Mouse (Mus musculus) midbrain, postnatal 0 days (tissue): ENCODE measurements around the gene Arrdc5. TPM values are rescaled to one million over a fixed set of nuclear protein-coding genes. Genes with fewer than 3 reads are reported as not detected.
A peak's percentile ranks its signal among the peaks of the same experiment; 100 is the strongest.

Experiments used
- ATAC-seq: fragments of 200-750 bp; cut with Nextera tagmentation; 2 replicates; pipeline ENCODE4 v1.8.0; 2017; ENCODE audit warnings: moderate number of reproducible peaks, mild to moderate bottlenecking, moderate TSS enrichment, moderate library complexity; ENCODE audit not compliant: low FRiP score
- DNase-seq: peaks from one replicate; pipeline ENCODE4 v3.0.0-alpha.2; 2015; ENCODE audit warnings: low spot score
- H3K27ac ChIP-seq: fragments of 300-500 bp; sonication (generic); 2 replicates; pipeline ENCODE4 v1.5.1; 2014; ENCODE audit warnings: low read depth, mild to moderate bottlenecking, low read length, mixed read lengths
- H3K27me3 ChIP-seq: fragments of 300-500 bp; sonication (generic); 2 replicates; pipeline ENCODE4 v1.6.1; 2014; ENCODE audit warnings: low read length, control low read depth, mixed read lengths; ENCODE audit not compliant: insufficient read depth
- H3K36me3 ChIP-seq: fragments of 300-500 bp; sonication (generic); 2 replicates; pipeline ENCODE4 v1.6.1; 2014; ENCODE audit warnings: low read length, control low read depth, mixed read lengths; ENCODE audit not compliant: insufficient read depth
- H3K4me1 ChIP-seq: fragments of 300-500 bp; sonication (generic); 2 replicates; pipeline ENCODE4 v1.6.1; 2014; ENCODE audit warnings: mild to moderate bottlenecking, control low read depth, antibody characterized with exemption, low read length, mixed read lengths; ENCODE audit not compliant: insufficient read depth
- H3K4me2 ChIP-seq: fragments of 300-500 bp; sonication (generic); 2 replicates; pipeline ENCODE4 v1.6.1; 2014; ENCODE audit warnings: low read depth, mild to moderate bottlenecking, low read length, mixed read lengths; ENCODE audit not compliant: poor library complexity, severe bottlenecking
- H3K4me3 ChIP-seq: fragments of 300-500 bp; sonication (generic); 2 replicates; pipeline ENCODE4 v1.5.1; 2014; ENCODE audit warnings: low read depth, mild to moderate bottlenecking, low read length, moderate library complexity
- H3K9ac ChIP-seq: fragments of 300-500 bp; sonication (generic); replicated peaks from 2 replicates; pipeline ENCODE4 v1.6.1; 2014; ENCODE audit warnings: mild to moderate bottlenecking, low read length, moderate library complexity, mixed read lengths; ENCODE audit not compliant: poor library complexity, severe bottlenecking
- H3K9me3 ChIP-seq: fragments of 300-500 bp; sonication (generic); 2 replicates; pipeline ENCODE4 v1.6.1; 2016; ENCODE audit warnings: low read length, control low read depth
- CTCF ChIP-seq: IDR thresholded peaks from 2 replicates; pipeline ENCODE4 v1.5.1; 2016; ENCODE audit warnings: antibody characterized with exemption, mild to moderate bottlenecking
- WGBS: fragments of 180-500 bp; shearing (Covaris S2); extraction: QIAGEN DNeasy Blood & Tissue Kit; methylation state at CpG from one replicate; pipeline ENCODE4 v1.1.7; 2014; 5-methylcytosine and 5-hydroxymethylcytosine counted together
- polyA plus RNA-seq: library from polyadenylated mRNA; unstranded; fragments of >200 nt; fragmentation: Nextera tagmentation; extraction: Ambion mirVana; gene quantifications from 2 replicates; pipeline ENCODE4 v1.2.1, GENCODE M21; 2015
- total RNA-seq: library from RNA; depleted of rRNA; stranded (reverse); fragments of >200 nt; gene quantifications from 2 replicates; pipeline ENCODE4 v1.2.3, GENCODE M21; 2014

Gene Arrdc5
- total and polyA plus RNA-seq, 2 experiments from 2014 or later: not detected

- no peak within 1 kb of the TSS for H3K4me2 ChIP-seq
- H3K27ac ChIP-seq: no peak within 1 kb of the TSS
- DNase-seq (no peak), ATAC-seq (no peak)
- H3K9me3 ChIP-seq: no peaks in the 10 kb centered on the region
- no peaks in the 10 kb centered on the region for H3K4me1 ChIP-seq
- 0 out of 2 replicates have a peak, but pooled peaks cover 4% of the 10 kb centered on the region for H3K27me3 ChIP-seq
- H3K36me3 ChIP-seq: no peaks in the 10 kb centered on the region
- WGBS: 79% methylated on average over 4 of the region's 4 CpGs
- TF ChIP-seq CTCF: no peak
- no peak within 1 kb of the TSS for H3K9ac ChIP-seq
- H3K4me3 ChIP-seq: no peak within 1 kb of the TSS
Measured at GRCm38 (mm10) chr17:56292531-56293222, 7.4 kb downstream of the Arrdc5 start, which contains the start of gene Plin3. Gene Plin3 (minus strand): TSS chr17:56292873.

- DNase-seq (no peak), ATAC-seq (no peak)
- 56% methylated on average over 7 of the region's 7 CpGs for WGBS
- Histone ChIP-seq H3K27ac (no peak overlapping the region), H3K4me2 (no peak overlapping the region), H3K27me3 (0 out of 2 replicates have a peak, but pooled peaks cover 4% of the 10 kb centered on the region), H3K36me3 (no peaks in the 10 kb centered on the region), H3K4me3 (no peak overlapping the region), H3K9me3 (no peaks in the 10 kb centered on the region), H3K9ac (no peak overlapping the region), H3K4me1 (no peaks in the 10 kb centered on the region)
- TF ChIP-seq CTCF: no peak
Measured at GRCm38 (mm10) chr17:56291826-56292475, 8.1 kb downstream of the Arrdc5 start.

- peak; percentile 81 for DNase-seq
- no peaks in the 10 kb centered on the region for H3K36me3 ChIP-seq
- H3K27me3 ChIP-seq: 0 out of 2 replicates have a peak, but pooled peaks cover 4% of the 10 kb centered on the region
- H3K4me2 ChIP-seq: peak overlapping the region; percentile 46
- no peaks in the 10 kb centered on the region for H3K9me3 ChIP-seq
- peak overlapping the region; percentile 18; the same call in 1 of the 2 replicates for H3K4me3 ChIP-seq
- TF ChIP-seq CTCF: peak; percentile 79
- ATAC-seq: peak; percentile 84
- 1% methylated on average over 16 of the region's 16 CpGs for WGBS
- H3K4me1 ChIP-seq: no peaks in the 10 kb centered on the region
- H3K9ac ChIP-seq: peak overlapping the region; percentile 39; the same call in 1 of the 2 replicates
- peak overlapping the region; percentile 32; the same call in 1 of the 2 replicates for H3K27ac ChIP-seq
Measured at GRCm38 (mm10) chr17:56291171-56291511, 8.9 kb downstream of the Arrdc5 start.

- DNase-seq (peak; percentile 62), ATAC-seq (peak; percentile 55; the same call in 1 of the 2 replicates)
- no peak for TF ChIP-seq CTCF
- Histone ChIP-seq H3K4me2 (peak overlapping the region; percentile 38), H3K4me1 (no peaks in the 10 kb centered on the region), H3K4me3 (peak overlapping the region; percentile 20; the same call in 1 of the 2 replicates), H3K9me3 (no peaks in the 10 kb centered on the region), H3K36me3 (no peaks in the 10 kb centered on the region), H3K27me3 (0 out of 2 replicates have a peak, but pooled peaks cover 4% of the 10 kb centered on the region), H3K9ac (0 out of 2 replicates have a peak overlapping the region, but pooled peaks have one; percentile 44), H3K27ac (peak overlapping the region; percentile 55)
- 8% methylated on average over 17 of the region's 17 CpGs for WGBS
Measured at GRCm38 (mm10) chr17:56290388-56291170, 9.5 kb downstream of the Arrdc5 start.

- H3K27ac ChIP-seq: peak overlapping the region; percentile 55
- no peak for DNase-seq
- no peaks in the 10 kb centered on the region for H3K36me3 ChIP-seq
- H3K27me3 ChIP-seq: 0 out of 2 replicates have a peak, but pooled peaks cover 4% of the 10 kb centered on the region
- 0 out of 2 replicates have a peak overlapping the region, but pooled peaks have one; percentile 44 for H3K9ac ChIP-seq
- WGBS: 9% methylated on average over 23 of the region's 23 CpGs
- H3K9me3 ChIP-seq: no peaks in the 10 kb centered on the region
- H3K4me1 ChIP-seq: no peaks in the 10 kb centered on the region
- no peak for ATAC-seq
- H3K4me2 ChIP-seq: peak overlapping the region; percentile 38
- H3K4me3 ChIP-seq: peak overlapping the region; percentile 20; the same call in 1 of the 2 replicates
- no peak for TF ChIP-seq CTCF
Measured at GRCm38 (mm10) chr17:56289371-56290331, 10.4 kb downstream of the Arrdc5 start.
